Mouse (Mus musculus): ENCODE results near the gene Tmem143. TPM values are rescaled to one million over a fixed set of nuclear protein-coding genes. Genes with fewer than 3 reads are reported as not detected.

The Tmem143 gene
- polyA plus RNA-seq, 1 experiment: 21.9 TPM

DNA sequence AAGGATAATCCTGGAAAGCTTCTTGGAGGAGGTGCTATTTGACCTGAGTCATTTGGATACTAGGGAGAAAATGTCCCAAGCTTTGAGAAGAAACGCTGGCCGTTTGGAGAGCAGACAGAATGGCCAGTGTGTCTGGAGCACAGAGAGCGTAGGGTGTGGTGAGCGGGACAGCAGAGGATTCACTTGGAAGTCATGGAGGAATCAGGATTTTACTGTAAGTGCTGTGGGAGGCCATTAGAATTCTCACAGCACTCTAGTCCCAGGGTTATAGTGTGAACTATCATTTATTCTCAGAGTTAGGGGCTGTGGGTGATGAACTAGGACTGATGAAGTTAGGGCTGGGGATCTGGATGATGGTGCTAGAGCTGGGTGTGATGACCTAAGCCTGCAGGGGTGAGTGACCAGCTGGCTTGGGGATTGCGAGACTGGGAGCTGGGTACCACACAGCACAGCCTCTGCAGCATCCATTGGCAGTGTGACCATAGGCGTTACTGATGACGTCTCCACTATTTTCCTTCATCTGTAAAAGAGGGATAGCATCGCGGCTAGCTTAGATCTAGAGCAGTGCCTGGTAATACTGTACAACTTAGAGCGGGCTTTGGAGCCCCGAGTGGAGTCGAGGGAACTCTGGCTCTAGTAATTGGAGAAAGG, 25.3 kb downstream of the Tmem143 start:
- Histone ChIP-seq H3K79me3 (ENCODE audit: low read depth) (peaks cover 16% of the 10 kb centered on the region), H3K27me3 (ENCODE audit: control insufficient read depth, insufficient read depth, insufficient read length) (no peaks in the 10 kb centered on the region), H3K4me3 (ENCODE audit: insufficient read depth, poor library complexity, severe bottlenecking) (no peak overlapping the region), H3K36me3 (ENCODE audit: control insufficient read depth, insufficient read depth) (peaks cover 29% of the 10 kb centered on the region), H3ac (ENCODE audit: control insufficient read depth, insufficient read length, low read depth) (no peak overlapping the region), H3K79me2 (ENCODE audit: control insufficient read depth, insufficient read depth) (peaks cover 46% of the 10 kb centered on the region)
- TF ChIP-seq FOSL1 (IDR thresholded peaks at IDR 0.05; ENCODE audit: insufficient read depth, low read length, poor library complexity, severe bottlenecking) (no peak), MAX (IDR thresholded peaks at IDR 0.05) (no peak), CTCF (IDR thresholded peaks at IDR 0.05; ENCODE audit: control insufficient read depth, insufficient read depth, insufficient read length) (no peak), MYOG (IDR thresholded peaks at IDR 0.05; ENCODE audit: control insufficient read depth, extremely low read depth, insufficient read length) (no peak), CEBPB (IDR thresholded peaks at IDR 0.05; ENCODE audit: low read depth) (no peak)

DNA sequence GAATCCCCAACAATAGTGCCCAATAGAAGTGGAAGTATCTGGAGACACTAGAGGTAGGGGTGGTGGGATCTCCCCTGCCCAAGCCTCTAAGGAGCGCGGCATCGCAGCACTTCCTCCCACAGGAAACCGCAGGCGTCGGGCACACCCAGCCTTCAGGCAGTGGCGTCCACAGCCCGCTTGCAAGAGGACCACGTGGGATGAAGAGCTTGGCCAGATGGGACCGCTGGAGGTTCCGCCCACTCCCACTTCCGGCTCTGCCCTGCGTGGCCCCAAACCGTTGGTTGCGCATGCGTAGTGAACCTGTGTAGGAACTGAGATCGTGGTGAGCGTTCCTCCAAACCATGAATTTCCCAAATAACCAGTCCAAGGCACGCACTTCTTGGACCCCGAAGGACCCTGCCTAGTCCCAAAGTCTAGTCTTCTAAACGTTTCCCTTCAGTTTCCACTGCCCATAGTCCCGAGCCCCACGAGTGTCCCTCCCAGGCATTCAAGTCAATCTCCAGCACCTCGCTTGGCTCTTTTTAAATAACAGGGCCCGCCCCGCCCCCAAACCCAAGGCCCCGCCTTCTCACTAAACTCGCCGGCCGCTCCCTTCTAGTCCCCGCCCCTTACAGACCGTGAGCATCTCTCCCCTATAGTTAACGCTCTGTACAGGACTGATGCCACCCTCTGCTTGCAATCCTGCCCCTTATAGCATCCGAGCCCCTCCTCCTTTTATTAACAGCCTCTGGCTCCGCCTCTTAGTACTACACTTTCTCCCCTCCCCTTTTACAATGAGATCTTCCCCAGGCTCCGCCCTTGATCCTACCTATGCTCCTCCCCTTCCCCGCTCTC, 26.4 kb downstream of the Tmem143 start:
- H3K36me3 ChIP-seq (ENCODE audit: control insufficient read depth, insufficient read depth): peaks cover 30% of the 10 kb centered on the region
- H3K79me2 ChIP-seq (ENCODE audit: control insufficient read depth, insufficient read depth): peaks cover 37% of the 10 kb centered on the region
- no peak overlapping the region for H3K4me3 ChIP-seq (ENCODE audit: insufficient read depth, poor library complexity, severe bottlenecking)
- H3K79me3 ChIP-seq (ENCODE audit: low read depth): peaks cover 16% of the 10 kb centered on the region
- TF ChIP-seq MAX (IDR thresholded peaks at IDR 0.05) (peak; percentile 94), FOSL1 (IDR thresholded peaks at IDR 0.05; ENCODE audit: insufficient read depth, low read length, poor library complexity, severe bottlenecking) (no peak), USF1 (IDR thresholded peaks at IDR 0.05; ENCODE audit: low read depth) (peak; percentile 75)
- H3ac ChIP-seq (ENCODE audit: control insufficient read depth, insufficient read length, low read depth): no peak overlapping the region
- H3K27me3 ChIP-seq (ENCODE audit: control insufficient read depth, insufficient read depth, insufficient read length): no peaks in the 10 kb centered on the region

DNA sequence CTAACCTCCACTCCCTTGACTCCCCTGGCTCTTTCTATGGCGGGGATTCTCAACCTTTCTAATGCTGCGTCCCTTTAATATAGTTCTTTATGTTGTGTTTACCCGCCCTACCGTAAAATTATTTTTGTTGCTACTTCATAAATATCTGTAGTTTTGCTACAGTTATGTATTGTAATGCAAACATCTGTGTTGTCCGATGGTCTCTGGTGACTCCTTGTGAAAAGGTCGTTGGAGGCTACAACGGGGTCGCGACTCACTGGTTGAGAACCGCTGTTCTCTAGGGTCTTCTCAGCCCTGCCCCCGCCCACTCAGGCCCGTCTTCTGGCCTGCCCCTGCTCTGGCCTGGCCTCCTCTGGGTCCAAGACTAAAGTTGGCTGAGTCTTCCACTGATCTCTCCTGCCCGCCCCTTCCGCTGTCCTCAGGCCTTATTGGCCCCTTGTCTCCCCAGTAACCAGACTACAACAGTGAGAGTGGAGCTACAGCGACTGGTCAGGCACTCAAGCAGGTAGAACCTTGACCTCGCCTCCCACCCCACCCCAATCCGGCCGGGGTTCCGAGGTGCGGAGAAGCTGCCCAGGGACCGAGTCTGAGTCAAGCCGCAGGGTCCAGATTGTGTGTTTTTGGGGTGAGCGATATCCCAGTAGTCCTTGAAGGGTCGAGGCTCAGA, 27.2 kb downstream of the Tmem143 start, which contains the start of gene Ccdc114:
TSS of gene Ccdc114 (plus strand) at position 311 of the 667 bp plus-strand sequence.
- H3K36me3 ChIP-seq (ENCODE audit: control insufficient read depth, insufficient read depth): peaks cover 28% of the 10 kb centered on the region
- no peak for TF ChIP-seq CTCF (IDR thresholded peaks at IDR 0.05; ENCODE audit: control insufficient read depth, insufficient read depth, insufficient read length)
- H3K79me3 ChIP-seq (ENCODE audit: low read depth): peaks cover 16% of the 10 kb centered on the region
- no peaks in the 10 kb centered on the region for H3K27me3 ChIP-seq (ENCODE audit: control insufficient read depth, insufficient read depth, insufficient read length)
- peaks cover 33% of the 10 kb centered on the region for H3K79me2 ChIP-seq (ENCODE audit: control insufficient read depth, insufficient read depth)
- H3K4me3 ChIP-seq (ENCODE audit: insufficient read depth, poor library complexity, severe bottlenecking): no peak within 1 kb of the TSS
- H3ac ChIP-seq (ENCODE audit: control insufficient read depth, insufficient read length, low read depth): no peak within 1 kb of the TSS

DNA sequence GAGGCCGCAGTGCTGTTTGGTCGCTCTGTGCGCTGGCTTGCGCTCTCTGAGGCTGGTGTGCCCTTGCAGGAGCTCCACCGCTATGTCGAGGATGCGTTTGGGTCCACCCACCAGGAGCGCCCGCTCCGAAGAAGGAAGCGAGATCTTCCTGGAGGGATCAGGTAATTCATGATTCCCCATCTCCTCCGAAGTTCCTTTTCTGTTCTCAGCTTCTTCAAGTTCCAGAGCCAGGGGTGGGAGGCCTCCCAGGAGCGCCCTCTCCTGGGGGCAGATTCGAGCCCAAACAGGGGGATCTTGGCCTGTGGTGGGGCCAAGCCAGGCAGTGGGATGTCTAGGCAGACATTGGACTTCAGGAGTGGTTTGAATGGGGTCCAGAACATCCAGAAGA, 27.7 kb downstream of the Tmem143 start:
- Histone ChIP-seq H3ac (ENCODE audit: control insufficient read depth, insufficient read length, low read depth) (no peak overlapping the region), H3K79me2 (ENCODE audit: control insufficient read depth, insufficient read depth) (peaks cover 27% of the 10 kb centered on the region), H3K4me3 (ENCODE audit: insufficient read depth, poor library complexity, severe bottlenecking) (no peak overlapping the region), H3K27me3 (ENCODE audit: control insufficient read depth, insufficient read depth, insufficient read length) (no peaks in the 10 kb centered on the region), H3K36me3 (ENCODE audit: control insufficient read depth, insufficient read depth) (peaks cover 28% of the 10 kb centered on the region), H3K79me3 (ENCODE audit: low read depth) (peaks cover 15% of the 10 kb centered on the region)
- TF ChIP-seq FOSL1 (IDR thresholded peaks at IDR 0.05; ENCODE audit: insufficient read depth, low read length, poor library complexity, severe bottlenecking): no peak
- no peak for TF ChIP-seq CTCF (IDR thresholded peaks at IDR 0.05; ENCODE audit: control insufficient read depth, insufficient read depth, insufficient read length)
- TF ChIP-seq CEBPB (IDR thresholded peaks at IDR 0.05; ENCODE audit: low read depth): no peak
- TF ChIP-seq USF1 (IDR thresholded peaks at IDR 0.05; ENCODE audit: low read depth): no peak
- no peak for TF ChIP-seq MAX (IDR thresholded peaks at IDR 0.05)
- no peak for TF ChIP-seq MYOD1 (IDR thresholded peaks at IDR 0.05; ENCODE audit: control insufficient read depth, insufficient read length, low read depth)
- TF ChIP-seq MYOG (IDR thresholded peaks at IDR 0.05; ENCODE audit: control insufficient read depth, extremely low read depth, insufficient read length): no peak

DNA sequence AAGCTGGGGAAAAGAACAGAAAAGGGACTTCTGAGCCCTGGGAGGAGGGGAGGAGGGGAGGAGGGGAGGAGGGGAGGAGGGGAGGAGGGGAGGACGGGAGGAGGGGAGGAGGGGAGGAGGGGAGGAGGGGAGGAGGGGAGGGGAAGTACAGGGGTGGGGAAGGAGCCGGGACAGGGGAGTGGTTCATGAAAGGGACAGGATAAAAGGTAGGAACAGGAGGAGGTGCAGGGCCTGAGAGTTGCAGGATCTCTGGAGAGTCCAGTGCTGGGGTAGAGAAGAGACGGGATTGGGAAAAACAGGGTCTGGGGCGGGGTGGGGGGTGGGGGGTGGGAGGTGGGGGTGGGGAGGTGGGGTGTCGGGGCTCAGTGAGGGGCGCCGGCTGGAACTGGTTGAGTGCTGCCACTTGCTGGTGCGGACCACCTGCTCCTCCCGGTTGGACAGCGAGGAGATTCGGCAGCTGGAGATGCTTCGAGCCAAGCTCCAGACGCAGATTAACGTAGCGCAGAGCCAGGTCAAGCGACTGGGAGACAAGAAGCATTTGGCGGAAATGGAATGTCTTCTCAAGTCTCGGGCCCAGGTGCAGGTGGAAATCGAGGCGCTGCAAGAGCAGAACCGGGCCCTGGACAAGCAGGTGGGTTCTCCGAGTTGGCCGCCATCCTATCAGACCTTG, 32.0 kb downstream of the Tmem143 start:
- no peak overlapping the region for H3ac ChIP-seq (ENCODE audit: control insufficient read depth, insufficient read length, low read depth)
- TF ChIP-seq MYOD1 (IDR thresholded peaks at IDR 0.05; ENCODE audit: control insufficient read depth, insufficient read length, low read depth): no peak
- TF ChIP-seq USF1 (IDR thresholded peaks at IDR 0.05; ENCODE audit: low read depth): no peak
- no peak for TF ChIP-seq MYOG (IDR thresholded peaks at IDR 0.05; ENCODE audit: control insufficient read depth, extremely low read depth, insufficient read length)
- no peak for TF ChIP-seq CEBPB (IDR thresholded peaks at IDR 0.05; ENCODE audit: low read depth)
- TF ChIP-seq FOSL1 (IDR thresholded peaks at IDR 0.05; ENCODE audit: insufficient read depth, low read length, poor library complexity, severe bottlenecking): no peak
- no peak for TF ChIP-seq CTCF (IDR thresholded peaks at IDR 0.05; ENCODE audit: control insufficient read depth, insufficient read depth, insufficient read length)
- no peak for TF ChIP-seq MAX (IDR thresholded peaks at IDR 0.05)
- H3K79me2 ChIP-seq (ENCODE audit: control insufficient read depth, insufficient read depth): no peaks in the 10 kb centered on the region
- peaks cover 40% of the 10 kb centered on the region for H3K36me3 ChIP-seq (ENCODE audit: control insufficient read depth, insufficient read depth)
- H3K4me3 ChIP-seq (ENCODE audit: insufficient read depth, poor library complexity, severe bottlenecking): no peak overlapping the region
- H3K27me3 ChIP-seq (ENCODE audit: control insufficient read depth, insufficient read depth, insufficient read length): no peaks in the 10 kb centered on the region
- H3K79me3 ChIP-seq (ENCODE audit: low read depth): peaks cover 2% of the 10 kb centered on the region
